Mouse (Mus musculus) hindbrain, postnatal 0 days (tissue): ENCODE measurements at regions not wholly inside any gene's neighbourhood (a gene's known extent, or its start where the extent isn't known, plus 50 kb on each side); places are given as distances from the start of the nearest gene placed in this dataset.

Experiments
- ATAC-seq: fragments of 200-750 bp; cut with Nextera tagmentation; 2 replicates; pipeline ENCODE4 v1.8.0; 2017; ENCODE audit warnings: mild to moderate bottlenecking, moderate TSS enrichment, moderate library complexity
- DNase-seq: peaks from one replicate; pipeline ENCODE4 v3.0.0-alpha.2; 2015; ENCODE audit warnings: low spot score
- H3K27ac ChIP-seq: fragments of 300-500 bp; sonication (generic); 2 replicates; pipeline ENCODE4 v1.5.1; 2014; ENCODE audit warnings: mild to moderate bottlenecking
- H3K27me3 ChIP-seq: fragments of 300-500 bp; sonication (generic); 2 replicates; pipeline ENCODE4 v1.6.1; 2014; ENCODE audit warnings: low read length, mixed read lengths; ENCODE audit not compliant: insufficient read depth
- H3K36me3 ChIP-seq: fragments of 300-500 bp; sonication (generic); 2 replicates; pipeline ENCODE4 v1.6.1; 2014; ENCODE audit warnings: low read length, mixed read lengths; ENCODE audit not compliant: insufficient read depth
- H3K4me1 ChIP-seq: fragments of 300-500 bp; sonication (generic); 2 replicates; pipeline ENCODE4 v1.6.1; 2014; ENCODE audit warnings: antibody characterized with exemption, low read length, mixed read lengths; ENCODE audit not compliant: insufficient read depth
- H3K4me2 ChIP-seq: fragments of 300-500 bp; sonication (generic); 2 replicates; pipeline ENCODE4 v1.6.1; 2014; ENCODE audit warnings: low read depth, mild to moderate bottlenecking, low read length, moderate library complexity, mixed read lengths
- H3K4me3 ChIP-seq: fragments of 300-500 bp; sonication (generic); 2 replicates; pipeline ENCODE4 v1.5.1; 2014; ENCODE audit warnings: low read length
- H3K9ac ChIP-seq: fragments of 300-500 bp; sonication (generic); replicated peaks from 2 replicates; pipeline ENCODE4 v1.6.1; 2014; ENCODE audit warnings: mild to moderate bottlenecking, low read length, moderate library complexity, mixed read lengths
- H3K9me3 ChIP-seq: fragments of 300-500 bp; sonication (generic); 2 replicates; pipeline ENCODE4 v1.6.1; 2016; ENCODE audit warnings: low read length, mixed read lengths
- CTCF ChIP-seq: IDR thresholded peaks from 2 replicates; pipeline ENCODE4 v1.5.1; 2016; ENCODE audit warnings: antibody characterized with exemption, control low read depth, low read depth
- WGBS: fragments of 180-500 bp; shearing (Covaris S2); extraction: QIAGEN DNeasy Blood & Tissue Kit; methylation state at CpG from one replicate; pipeline ENCODE4 v1.1.7; 2014; 5-methylcytosine and 5-hydroxymethylcytosine counted together

DNA sequence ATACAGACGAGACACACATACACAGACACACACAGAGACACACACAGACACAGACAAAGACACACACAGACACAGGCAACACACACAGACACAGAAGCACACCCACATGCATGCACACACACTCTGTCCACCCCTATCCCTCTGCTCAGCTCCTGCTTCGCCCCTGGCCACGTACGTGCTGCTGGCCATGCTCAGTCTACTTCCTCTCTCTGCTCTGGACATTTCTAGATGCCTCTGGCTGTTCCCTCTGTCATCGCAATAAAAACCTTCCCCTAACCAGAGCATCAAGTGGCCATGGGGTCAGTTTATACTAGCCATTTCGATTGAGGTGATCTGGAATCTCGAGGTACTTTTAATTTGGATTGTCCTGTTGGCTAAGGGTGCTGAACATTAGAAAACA, 118.9 kb upstream of the Slc38a2 start:
- Histone ChIP-seq H3K36me3 (no peaks in the 10 kb centered on the region), H3K4me3 (no peak overlapping the region), H3K9ac (no peak overlapping the region), H3K4me1 (no peaks in the 10 kb centered on the region), H3K27ac (no peak overlapping the region), H3K27me3 (no peaks in the 10 kb centered on the region), H3K9me3 (no peaks in the 10 kb centered on the region), H3K4me2 (no peak overlapping the region)
- no peak for ATAC-seq
- WGBS, result 88% methylated on average over 7 of the region's 7 CpGs
- no peak for TF ChIP-seq CTCF
- DNase-seq, result no peak

DNA sequence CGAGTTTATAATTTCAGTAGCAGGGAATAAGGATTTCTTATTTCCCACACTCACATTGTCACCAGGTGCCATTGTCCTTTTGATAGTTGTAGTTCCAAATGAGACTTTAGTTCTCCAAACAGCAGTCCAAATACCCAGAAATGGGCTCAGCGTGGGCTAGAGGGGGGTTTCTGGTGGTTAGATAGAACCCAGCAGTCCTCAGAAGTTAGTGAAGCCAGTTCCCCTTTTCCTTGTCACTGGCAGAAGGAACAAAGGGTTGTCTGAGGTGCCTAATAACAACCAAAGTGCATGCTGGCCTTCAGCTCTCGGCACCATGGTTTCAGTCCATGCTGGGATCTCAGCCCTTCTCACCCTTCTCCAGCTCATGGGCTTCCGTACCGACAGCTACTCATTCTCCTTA, 118.1 kb upstream of the Slc38a2 start:
- H3K4me1 ChIP-seq, result no peaks in the 10 kb centered on the region
- TF ChIP-seq CTCF, result no peak
- ATAC-seq, result no peak

DNA sequence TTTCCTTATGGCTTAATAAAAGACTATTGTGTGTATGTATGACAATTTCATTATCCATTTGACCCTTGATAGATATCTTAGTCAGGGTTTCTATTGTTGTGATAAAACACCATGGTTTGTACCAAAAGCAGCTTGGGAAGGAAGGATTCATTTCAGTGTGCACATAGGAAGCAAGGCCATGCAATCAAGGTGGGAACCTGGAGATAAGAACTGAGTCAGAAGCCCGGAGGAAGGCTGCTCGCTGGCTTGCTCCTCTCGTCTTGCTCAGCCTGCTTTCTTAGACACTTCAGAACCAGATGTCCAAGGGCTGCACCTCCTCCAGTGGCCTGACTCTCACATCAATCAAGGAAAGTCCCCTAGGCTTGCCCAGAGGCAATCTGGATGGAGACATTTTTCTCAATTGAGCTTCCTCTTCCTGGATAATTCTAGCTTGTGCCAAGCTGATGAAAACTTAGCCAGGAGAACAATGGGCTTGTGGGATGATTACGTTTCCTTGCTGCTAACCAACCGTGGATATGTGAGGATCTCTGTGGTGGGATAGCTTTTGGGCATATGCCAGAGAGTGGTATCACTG, 117.6 kb upstream of the Slc38a2 start:
- no peak for ATAC-seq
- H3K4me1 ChIP-seq, result no peaks in the 10 kb centered on the region
- H3K9ac ChIP-seq, result no peak overlapping the region
- H3K27me3 ChIP-seq, result no peaks in the 10 kb centered on the region
- H3K36me3 ChIP-seq, result no peaks in the 10 kb centered on the region
- no peak overlapping the region for H3K4me3 ChIP-seq
- DNase-seq, result no peak
- H3K9me3 ChIP-seq, result no peaks in the 10 kb centered on the region
- no peak overlapping the region for H3K4me2 ChIP-seq
- WGBS, result 74% methylated on average over 5 of the region's 5 CpGs
- no peak overlapping the region for H3K27ac ChIP-seq
- no peak for TF ChIP-seq CTCF

More for the DNA sequence above, 118.1 kb upstream of the Slc38a2 start:
- H3K27me3 ChIP-seq, result no peaks in the 10 kb centered on the region
- no peak overlapping the region for H3K4me3 ChIP-seq
- H3K9ac ChIP-seq, result no peak overlapping the region
- H3K4me2 ChIP-seq, result no peak overlapping the region
- no peak overlapping the region for H3K27ac ChIP-seq
- DNase-seq, result no peak
- 90% methylated on average over 5 of the region's 5 CpGs for WGBS
- H3K36me3 ChIP-seq, result no peaks in the 10 kb centered on the region
- H3K9me3 ChIP-seq, result no peaks in the 10 kb centered on the region

DNA sequence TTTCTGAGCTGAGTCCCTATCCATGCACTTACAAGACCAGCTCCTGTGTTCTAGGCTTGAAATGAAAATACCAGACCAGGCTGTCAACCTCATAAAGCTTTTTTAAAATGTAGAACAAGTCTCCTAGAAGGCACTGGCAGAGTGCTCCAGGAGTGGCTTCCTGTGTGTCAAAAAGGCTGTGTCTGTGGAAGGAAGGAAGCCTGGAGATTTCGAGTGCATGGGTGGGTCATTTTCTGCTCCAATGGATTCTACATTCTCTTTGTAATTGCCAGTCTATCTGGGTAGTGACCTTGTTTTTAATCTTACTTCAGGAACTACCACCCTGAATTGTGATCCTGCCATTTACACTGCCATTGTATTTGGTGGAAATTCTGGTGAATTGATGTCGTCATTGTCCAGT, 113.9 kb upstream of the Slc38a2 start:
- no peak for TF ChIP-seq CTCF
- ATAC-seq, result no peak

DNA sequence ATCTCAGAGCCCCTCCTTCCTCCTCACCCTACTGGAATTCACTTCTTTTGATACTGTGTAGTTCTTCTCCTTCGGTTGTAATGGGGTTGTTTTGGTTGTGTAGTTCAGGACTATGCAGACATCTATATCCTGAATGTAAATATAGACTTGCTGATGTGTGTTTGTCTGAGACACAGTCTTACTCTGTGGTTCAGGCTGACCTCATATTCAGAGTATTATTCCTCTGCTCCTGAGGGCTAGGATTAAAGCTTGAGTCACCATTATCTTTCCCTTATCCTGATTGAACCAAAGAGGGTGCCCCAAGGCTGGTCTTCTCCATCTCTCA, 103.2 kb upstream of the Slc38a2 start:
- Histone ChIP-seq H3K9ac (no peak overlapping the region), H3K27me3 (no peaks in the 10 kb centered on the region), H3K9me3 (no peaks in the 10 kb centered on the region), H3K4me3 (no peak overlapping the region), H3K4me2 (no peak overlapping the region), H3K4me1 (no peaks in the 10 kb centered on the region), H3K27ac (no peak overlapping the region), H3K36me3 (no peaks in the 10 kb centered on the region)
- ATAC-seq (no peak), DNase-seq (no peak)
- TF ChIP-seq CTCF, result no peak
- WGBS, result 75% methylated on average over 1 of the region's 1 CpGs

More for the DNA sequence above, 113.9 kb upstream of the Slc38a2 start:
- no peaks in the 10 kb centered on the region for H3K9me3 ChIP-seq
- WGBS, result 55% methylated on average over 2 of the region's 2 CpGs
- no peak overlapping the region for H3K4me3 ChIP-seq
- H3K27me3 ChIP-seq, result no peaks in the 10 kb centered on the region
- no peak for DNase-seq
- no peak overlapping the region for H3K9ac ChIP-seq
- H3K4me2 ChIP-seq, result no peak overlapping the region
- H3K27ac ChIP-seq, result no peak overlapping the region
- H3K36me3 ChIP-seq, result no peaks in the 10 kb centered on the region
- H3K4me1 ChIP-seq, result no peaks in the 10 kb centered on the region

DNA sequence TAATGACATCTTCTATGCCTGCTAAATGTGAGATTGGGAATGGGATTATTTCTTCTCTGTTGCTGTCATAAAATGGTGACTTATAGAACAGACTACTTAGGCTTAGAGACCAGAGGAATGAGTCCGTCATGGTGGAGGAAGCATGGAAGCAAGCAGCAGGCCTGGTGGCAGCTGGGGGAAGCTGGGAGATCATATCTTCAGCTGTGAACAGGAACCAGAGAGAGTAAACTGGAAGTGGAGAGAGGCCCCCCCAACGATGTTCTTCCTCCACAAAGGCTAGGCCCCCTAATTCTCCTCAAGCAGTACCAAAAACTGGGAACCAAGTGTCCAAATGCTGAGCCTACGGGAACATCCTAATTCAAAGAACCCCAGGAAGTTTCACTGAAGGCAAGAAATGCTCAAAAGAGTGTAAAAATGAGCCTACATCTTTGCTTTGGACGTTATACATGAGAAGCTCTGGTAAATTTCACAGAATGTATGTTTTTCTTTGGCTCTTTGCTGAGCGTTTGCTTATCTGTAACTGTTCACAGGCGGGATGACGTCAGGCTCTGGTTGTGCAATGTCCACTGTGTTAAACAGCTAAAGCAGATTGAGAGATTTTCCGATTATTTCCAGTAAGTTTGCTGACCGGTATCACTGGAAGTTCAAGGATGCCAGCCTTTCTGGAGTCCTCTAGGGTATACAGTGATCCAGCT, 102.7 kb upstream of the Slc38a2 start:
- H3K36me3 ChIP-seq, result no peaks in the 10 kb centered on the region
- no peak overlapping the region for H3K4me2 ChIP-seq
- WGBS, result 78% methylated on average over 9 of the region's 9 CpGs
- no peaks in the 10 kb centered on the region for H3K27me3 ChIP-seq
- no peak overlapping the region for H3K4me3 ChIP-seq
- no peak for TF ChIP-seq CTCF
- no peak overlapping the region for H3K9ac ChIP-seq
- ATAC-seq (no peak), DNase-seq (no peak)
- H3K27ac ChIP-seq, result no peak overlapping the region
- no peaks in the 10 kb centered on the region for H3K4me1 ChIP-seq
- no peaks in the 10 kb centered on the region for H3K9me3 ChIP-seq

DNA sequence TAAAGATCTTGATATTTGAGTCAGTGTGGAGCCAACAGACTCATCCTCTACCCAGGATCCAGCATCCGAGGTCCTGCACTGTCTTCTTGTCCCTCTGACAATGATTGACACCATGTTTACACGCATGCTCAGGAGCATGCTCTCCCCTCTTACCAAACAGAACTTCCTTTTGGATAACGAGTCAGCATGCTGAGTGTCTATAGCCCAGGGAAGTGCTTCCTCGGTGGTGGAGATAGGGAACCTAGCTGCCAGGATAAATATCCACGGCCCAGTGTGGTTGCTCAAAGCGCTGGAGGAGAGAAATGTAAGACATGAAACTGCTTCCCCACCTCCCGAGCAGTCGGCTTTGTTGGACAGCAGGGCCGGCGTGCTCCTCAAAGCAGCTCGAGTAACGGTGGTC, 99.7 kb upstream of the Slc38a2 start:
- ATAC-seq (no peak), DNase-seq (no peak)

More for the DNA sequence above, 99.7 kb upstream of the Slc38a2 start:
- Histone ChIP-seq H3K36me3 (no peaks in the 10 kb centered on the region), H3K4me1 (no peaks in the 10 kb centered on the region), H3K9ac (no peak overlapping the region), H3K9me3 (no peaks in the 10 kb centered on the region), H3K4me2 (no peak overlapping the region), H3K27ac (no peak overlapping the region), H3K4me3 (no peak overlapping the region), H3K27me3 (no peaks in the 10 kb centered on the region)
- 50% methylated on average over 12 of the region's 12 CpGs for WGBS
- no peak for TF ChIP-seq CTCF
